Mouse (Mus musculus): Measurements from ENCODE around the gene Macrod2. TPM values are rescaled to one million over a fixed set of nuclear protein-coding genes. Genes with fewer than 3 reads are reported as not detected.

Gene Macrod2
- polyA plus RNA-seq, 1 experiment from 2014 or later = 65.9 TPM

DNA sequence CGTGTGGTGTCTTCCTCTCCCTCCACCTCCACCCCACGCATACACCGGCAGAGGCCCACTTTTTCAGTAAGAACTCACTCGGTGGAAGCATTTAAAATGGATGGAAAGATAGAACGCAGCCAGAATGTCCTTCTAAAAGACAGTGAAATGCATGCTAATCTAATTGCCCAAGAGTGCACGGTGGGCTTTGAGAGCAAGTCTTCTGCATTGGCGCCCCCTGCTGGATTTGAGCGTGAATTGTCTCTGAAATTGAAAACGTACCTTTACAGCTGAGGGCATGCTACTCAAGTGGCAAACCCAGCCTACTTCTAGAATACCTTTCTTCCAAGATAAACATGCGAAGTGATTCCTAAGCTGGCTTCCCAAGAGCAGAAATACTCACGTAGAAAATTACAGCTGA is 1858.8 kb downstream of the Macrod2 start:
- Histone ChIP-seq H3K9ac (replicated peaks; ENCODE audit: low read depth, low read length) (no peak overlapping the region), H3K36me3 (ENCODE audit: control insufficient read depth, insufficient read depth, low read length) (no peaks in the 10 kb centered on the region), H3K4me2 (ENCODE audit: low read depth, low read length) (no peak overlapping the region; the same call in 1 of the 2 replicates), H3K27ac (ENCODE audit: low read depth, low read length) (no peak overlapping the region), H3K4me3 (ENCODE audit: low read depth, low read length) (no peak overlapping the region), H3K27me3 (ENCODE audit: control insufficient read depth, insufficient read depth, low read length) (no peaks in the 10 kb centered on the region), H3K4me1 (ENCODE audit: control insufficient read depth, insufficient read depth, low read length) (0 out of 2 replicates have a peak, but pooled peaks cover 3% of the 10 kb centered on the region), H3K9me3 (ENCODE audit: control insufficient read depth, low read length) (no peaks in the 10 kb centered on the region)
- WGBS = 12% methylated on average over 11 of the region's 11 CpGs
- peak; percentile 88 for ATAC-seq (ENCODE audit: low read depth)

DNA sequence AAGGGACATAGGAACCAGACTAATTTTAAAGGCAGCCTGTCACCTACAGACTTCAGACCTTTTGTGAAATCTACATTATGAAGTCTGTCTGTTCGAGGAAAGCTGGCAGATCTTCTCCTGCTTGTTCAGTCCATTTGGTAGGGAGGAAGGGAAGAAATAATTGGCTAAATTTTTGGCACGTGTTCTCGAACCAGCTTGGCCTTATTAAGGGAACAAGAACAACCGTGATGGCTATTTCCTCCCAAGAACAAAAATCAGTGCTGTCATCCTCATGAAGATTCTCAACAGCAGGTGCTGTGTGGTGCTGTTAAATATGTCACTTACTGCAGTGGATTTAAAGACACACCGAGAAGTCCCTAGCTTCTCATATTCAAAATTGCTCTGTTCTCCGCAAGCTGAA is 1859.5 kb downstream of the Macrod2 start:
- ATAC-seq (ENCODE audit: low read depth) = no peak
- no peak overlapping the region for H3K9ac ChIP-seq (replicated peaks; ENCODE audit: low read depth, low read length)
- WGBS = 86% methylated on average over 6 of the region's 6 CpGs

DNA sequence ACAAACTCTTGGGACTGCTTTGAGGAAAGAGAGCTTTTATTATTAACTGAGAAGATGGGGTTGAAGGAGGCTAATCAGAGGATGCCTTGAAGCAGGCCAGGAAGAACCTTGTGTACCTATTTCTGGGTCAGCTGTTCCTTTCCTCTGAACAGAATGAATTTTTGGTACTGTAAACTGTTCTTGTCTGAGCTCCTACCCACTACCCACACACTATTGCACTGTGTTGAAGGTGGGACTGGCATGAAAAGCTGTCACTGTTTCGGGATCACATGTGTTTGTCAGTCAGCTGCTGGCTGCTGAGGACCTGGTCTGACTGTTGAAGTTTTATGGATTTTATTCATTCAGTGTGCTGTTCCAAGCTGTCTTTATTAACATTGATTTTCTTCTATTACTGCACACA is 1862.4 kb downstream of the Macrod2 start:
- Histone ChIP-seq H3K4me3 (ENCODE audit: low read depth, low read length) (no peak overlapping the region), H3K9me3 (ENCODE audit: control insufficient read depth, low read length) (no peaks in the 10 kb centered on the region), H3K27me3 (ENCODE audit: control insufficient read depth, insufficient read depth, low read length) (no peaks in the 10 kb centered on the region), H3K4me2 (ENCODE audit: low read depth, low read length) (no peak overlapping the region), H3K4me1 (ENCODE audit: control insufficient read depth, insufficient read depth, low read length) (0 out of 2 replicates have a peak, but pooled peaks cover 3% of the 10 kb centered on the region), H3K36me3 (ENCODE audit: control insufficient read depth, insufficient read depth, low read length) (no peaks in the 10 kb centered on the region), H3K27ac (ENCODE audit: low read depth, low read length) (no peak overlapping the region), H3K9ac (replicated peaks; ENCODE audit: low read depth, low read length) (no peak overlapping the region)
- no peak for ATAC-seq (ENCODE audit: low read depth)
- 90% methylated on average over 1 of the region's 1 CpGs for WGBS

More for the DNA sequence above, 1859.5 kb downstream of the Macrod2 start:
- 0 out of 2 replicates have a peak, but pooled peaks cover 3% of the 10 kb centered on the region for H3K4me1 ChIP-seq (ENCODE audit: control insufficient read depth, insufficient read depth, low read length)
- H3K27ac ChIP-seq (ENCODE audit: low read depth, low read length) = no peak overlapping the region
- no peaks in the 10 kb centered on the region for H3K9me3 ChIP-seq (ENCODE audit: control insufficient read depth, low read length)
- no peak overlapping the region for H3K4me2 ChIP-seq (ENCODE audit: low read depth, low read length)
- H3K36me3 ChIP-seq (ENCODE audit: control insufficient read depth, insufficient read depth, low read length) = no peaks in the 10 kb centered on the region
- no peaks in the 10 kb centered on the region for H3K27me3 ChIP-seq (ENCODE audit: control insufficient read depth, insufficient read depth, low read length)
- no peak overlapping the region for H3K4me3 ChIP-seq (ENCODE audit: low read depth, low read length)

GRCm38 (mm10) chr2:142261046-142261445 is 1865.9 kb downstream of the Macrod2 start:
- Histone ChIP-seq H3K9me3 (ENCODE audit: control insufficient read depth, low read length) (no peaks in the 10 kb centered on the region), H3K27me3 (ENCODE audit: control insufficient read depth, insufficient read depth, low read length) (no peaks in the 10 kb centered on the region), H3K4me1 (ENCODE audit: control insufficient read depth, insufficient read depth, low read length) (no peaks in the 10 kb centered on the region), H3K36me3 (ENCODE audit: control insufficient read depth, insufficient read depth, low read length) (no peaks in the 10 kb centered on the region), H3K4me2 (ENCODE audit: low read depth, low read length) (no peak overlapping the region), H3K4me3 (ENCODE audit: low read depth, low read length) (no peak overlapping the region), H3K27ac (ENCODE audit: low read depth, low read length) (no peak overlapping the region), H3K9ac (replicated peaks; ENCODE audit: low read depth, low read length) (no peak overlapping the region)
- 92% methylated on average over 6 of the region's 6 CpGs for WGBS
- ATAC-seq (ENCODE audit: low read depth) = no peak

GRCm38 (mm10) chr2:142264697-142265096 is 1869.6 kb downstream of the Macrod2 start:
- H3K9ac ChIP-seq (replicated peaks; ENCODE audit: low read depth, low read length) = no peak overlapping the region
- no peaks in the 10 kb centered on the region for H3K4me1 ChIP-seq (ENCODE audit: control insufficient read depth, insufficient read depth, low read length)
- ATAC-seq (ENCODE audit: low read depth) = no peak
- no peak overlapping the region for H3K27ac ChIP-seq (ENCODE audit: low read depth, low read length)
- H3K4me3 ChIP-seq (ENCODE audit: low read depth, low read length) = no peak overlapping the region
- H3K36me3 ChIP-seq (ENCODE audit: control insufficient read depth, insufficient read depth, low read length) = no peaks in the 10 kb centered on the region
- H3K9me3 ChIP-seq (ENCODE audit: control insufficient read depth, low read length) = no peaks in the 10 kb centered on the region
- 88% methylated on average over 2 of the region's 2 CpGs for WGBS
- H3K4me2 ChIP-seq (ENCODE audit: low read depth, low read length) = no peak overlapping the region
- H3K27me3 ChIP-seq (ENCODE audit: control insufficient read depth, insufficient read depth, low read length) = no peaks in the 10 kb centered on the region

DNA sequence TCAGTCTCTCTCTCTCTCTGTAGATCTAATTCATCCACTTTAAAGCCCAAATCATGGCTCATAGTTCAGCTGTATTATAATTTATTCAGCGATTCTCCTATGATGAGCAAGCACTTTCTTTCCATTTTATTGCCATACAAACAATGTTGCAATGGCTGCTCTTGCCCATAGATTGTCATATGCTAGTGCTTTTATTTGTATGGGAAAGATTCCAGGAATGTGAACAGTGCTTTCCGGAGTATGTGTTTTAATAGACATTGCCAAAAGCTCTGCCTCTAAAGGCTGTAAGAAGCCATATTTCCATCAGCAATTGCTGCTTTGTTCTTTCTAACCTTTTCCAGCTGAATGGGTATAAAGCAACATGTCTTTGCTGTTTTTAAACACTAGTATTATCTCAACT is 1872.7 kb downstream of the Macrod2 start:
- WGBS = 70% methylated on average over 2 of the region's 2 CpGs
- no peak overlapping the region for H3K27ac ChIP-seq (ENCODE audit: low read depth, low read length)
- H3K9ac ChIP-seq (replicated peaks; ENCODE audit: low read depth, low read length) = no peak overlapping the region

DNA sequence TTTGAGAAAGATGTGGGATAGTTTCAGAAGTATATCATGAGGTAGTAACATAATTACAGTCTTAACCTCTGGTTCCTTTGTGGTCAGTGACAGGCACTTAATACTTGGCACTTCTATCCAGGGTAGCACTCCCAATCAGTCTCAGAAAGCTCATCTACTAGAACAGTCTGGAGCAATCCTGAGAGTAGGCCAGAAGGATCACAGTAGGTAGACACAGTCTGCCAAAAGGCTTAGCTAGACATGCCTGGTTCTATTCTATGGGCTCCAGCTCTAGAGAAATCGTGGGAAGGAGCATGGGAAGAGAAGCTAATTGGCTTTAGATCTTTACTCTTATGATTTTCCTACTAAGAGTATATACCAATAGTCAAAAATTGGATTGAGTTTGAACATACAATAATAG is 1891.7 kb downstream of the Macrod2 start:
- Histone ChIP-seq H3K9ac (replicated peaks; ENCODE audit: low read depth, low read length) (no peak overlapping the region), H3K27me3 (ENCODE audit: control insufficient read depth, insufficient read depth, low read length) (no peaks in the 10 kb centered on the region), H3K9me3 (ENCODE audit: control insufficient read depth, low read length) (no peaks in the 10 kb centered on the region), H3K36me3 (ENCODE audit: control insufficient read depth, insufficient read depth, low read length) (no peaks in the 10 kb centered on the region), H3K27ac (ENCODE audit: low read depth, low read length) (no peak overlapping the region), H3K4me2 (ENCODE audit: low read depth, low read length) (no peak overlapping the region), H3K4me1 (ENCODE audit: control insufficient read depth, insufficient read depth, low read length) (no peaks in the 10 kb centered on the region), H3K4me3 (ENCODE audit: low read depth, low read length) (no peak overlapping the region)
- no peak for ATAC-seq (ENCODE audit: low read depth)
- WGBS = 60% methylated on average over 1 of the region's 1 CpGs

More for the DNA sequence above, 1872.7 kb downstream of the Macrod2 start:
- Histone ChIP-seq H3K4me1 (ENCODE audit: control insufficient read depth, insufficient read depth, low read length) (no peaks in the 10 kb centered on the region), H3K9me3 (ENCODE audit: control insufficient read depth, low read length) (no peaks in the 10 kb centered on the region), H3K27me3 (ENCODE audit: control insufficient read depth, insufficient read depth, low read length) (no peaks in the 10 kb centered on the region), H3K36me3 (ENCODE audit: control insufficient read depth, insufficient read depth, low read length) (no peaks in the 10 kb centered on the region), H3K4me2 (ENCODE audit: low read depth, low read length) (no peak overlapping the region), H3K4me3 (ENCODE audit: low read depth, low read length) (no peak overlapping the region)
- no peak for ATAC-seq (ENCODE audit: low read depth)

DNA sequence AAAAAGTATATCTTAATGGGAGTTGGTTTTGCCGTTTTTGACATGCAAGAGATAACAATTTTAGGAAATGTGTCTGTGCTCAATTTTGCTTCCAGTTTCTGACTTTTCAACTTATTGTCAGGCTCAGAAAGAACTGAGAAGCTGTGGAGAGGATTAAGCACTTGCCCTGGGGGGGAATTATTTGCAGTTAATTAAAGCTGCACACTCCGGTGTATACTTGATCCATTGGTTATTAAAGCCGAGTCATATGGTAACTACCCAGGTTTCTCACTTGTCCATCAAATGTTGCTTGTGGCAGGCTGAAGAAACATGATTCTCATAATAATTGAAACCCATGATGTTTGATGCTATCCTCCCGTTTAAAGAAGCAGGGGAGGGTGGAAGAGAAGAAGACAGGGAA is 1899.7 kb downstream of the Macrod2 start:
- no peaks in the 10 kb centered on the region for H3K27me3 ChIP-seq (ENCODE audit: control insufficient read depth, insufficient read depth, low read length)
- ATAC-seq (ENCODE audit: low read depth) = no peak
- 75% methylated on average over 4 of the region's 4 CpGs for WGBS

GRCm38 (mm10) chr2:142303098-142303911 is 1908.2 kb downstream of the Macrod2 start:
- Histone ChIP-seq H3K27me3 (ENCODE audit: control insufficient read depth, insufficient read depth, low read length) (no peaks in the 10 kb centered on the region), H3K27ac (ENCODE audit: low read depth, low read length) (no peak overlapping the region), H3K4me2 (ENCODE audit: low read depth, low read length) (no peak overlapping the region), H3K4me1 (ENCODE audit: control insufficient read depth, insufficient read depth, low read length) (no peaks in the 10 kb centered on the region), H3K4me3 (ENCODE audit: low read depth, low read length) (no peak overlapping the region), H3K36me3 (ENCODE audit: control insufficient read depth, insufficient read depth, low read length) (no peaks in the 10 kb centered on the region), H3K9ac (replicated peaks; ENCODE audit: low read depth, low read length) (no peak overlapping the region), H3K9me3 (ENCODE audit: control insufficient read depth, low read length) (no peaks in the 10 kb centered on the region)
- WGBS = 16% methylated on average over 2 of the region's 2 CpGs
- ATAC-seq (ENCODE audit: low read depth) = no peak

More for the DNA sequence above, 1899.7 kb downstream of the Macrod2 start:
- H3K27ac ChIP-seq (ENCODE audit: low read depth, low read length) = no peak overlapping the region
- H3K4me2 ChIP-seq (ENCODE audit: low read depth, low read length) = no peak overlapping the region
- no peaks in the 10 kb centered on the region for H3K4me1 ChIP-seq (ENCODE audit: control insufficient read depth, insufficient read depth, low read length)
- no peak overlapping the region for H3K4me3 ChIP-seq (ENCODE audit: low read depth, low read length)
- no peak overlapping the region for H3K9ac ChIP-seq (replicated peaks; ENCODE audit: low read depth, low read length)
- H3K9me3 ChIP-seq (ENCODE audit: control insufficient read depth, low read length) = no peaks in the 10 kb centered on the region
- H3K36me3 ChIP-seq (ENCODE audit: control insufficient read depth, insufficient read depth, low read length) = no peaks in the 10 kb centered on the region
